Mouse (Mus musculus) liver, embryonic 16.5 days (tissue): ENCODE results near the gene Slc22a21. TPM values are rescaled to one million over a fixed set of nuclear protein-coding genes. Genes with fewer than 3 reads are reported as not detected.
"Not testable (repeated sequence)": the region's sequence is repeated elsewhere in the genome, so short reads cannot be mapped to it uniquely, and the experiment has no call there.

Experiments
- ATAC-seq: fragments of 200-750 bp; cut with Nextera tagmentation; 2 replicates; pipeline ENCODE4 v1.8.0; 2017; ENCODE audit warnings: low read depth, mild to moderate bottlenecking, moderate number of reproducible peaks, moderate library complexity
- H3K27ac ChIP-seq: fragments of 300-500 bp; sonication (generic); 2 replicates; pipeline ENCODE4 v1.5.1; 2014; ENCODE audit warnings: mild to moderate bottlenecking, low read length
- H3K27me3 ChIP-seq: fragments of 300-500 bp; sonication (generic); 2 replicates; pipeline ENCODE4 v1.6.1; 2014; ENCODE audit warnings: low read depth, low read length, mixed read lengths; ENCODE audit not compliant: control insufficient read depth, insufficient read depth
- H3K36me3 ChIP-seq: fragments of 300-500 bp; sonication (generic); 2 replicates; pipeline ENCODE4 v1.6.1; 2014; ENCODE audit warnings: mild to moderate bottlenecking; ENCODE audit not compliant: control insufficient read depth, insufficient read depth
- H3K4me1 ChIP-seq: fragments of 300-500 bp; sonication (generic); 2 replicates; pipeline ENCODE4 v1.6.1; 2014; ENCODE audit warnings: low read depth, low read length, mixed read lengths; ENCODE audit not compliant: control insufficient read depth
- H3K4me2 ChIP-seq: fragments of 300-500 bp; sonication (generic); 2 replicates; pipeline ENCODE4 v1.6.1; 2014; ENCODE audit warnings: low read depth, low read length, mixed read lengths
- H3K4me3 ChIP-seq: fragments of 300-500 bp; sonication (generic); 2 replicates; pipeline ENCODE4 v1.5.1; 2014; ENCODE audit warnings: low read depth, mild to moderate bottlenecking, low read length
- H3K9ac ChIP-seq: fragments of 300-500 bp; sonication (generic); 2 replicates; pipeline ENCODE4 v1.6.1; 2014; ENCODE audit warnings: low read depth, low read length
- H3K9me3 ChIP-seq: fragments of 300-500 bp; sonication (generic); replicated peaks from 2 replicates; pipeline ENCODE4 v1.6.1; 2016; ENCODE audit warnings: low read length; ENCODE audit not compliant: control insufficient read depth
- WGBS: fragments of 180-500 bp; shearing (Covaris S2); extraction: QIAGEN DNeasy Blood & Tissue Kit; methylation state at CpG from one replicate; pipeline ENCODE4 v1.1.7; 2014; ENCODE audit not compliant: insufficient replicate concordance; 5-methylcytosine and 5-hydroxymethylcytosine counted together
- polyA plus RNA-seq: library from polyadenylated mRNA; unstranded; fragments of >200 nt; fragmentation: Nextera tagmentation; extraction: Ambion mirVana; gene quantifications from 2 replicates; pipeline ENCODE4 v1.2.1, GENCODE M21; 2015

The Slc22a21 gene
- polyA plus RNA-seq, 1 experiment from 2014 or later: 0.92 TPM

DNA sequence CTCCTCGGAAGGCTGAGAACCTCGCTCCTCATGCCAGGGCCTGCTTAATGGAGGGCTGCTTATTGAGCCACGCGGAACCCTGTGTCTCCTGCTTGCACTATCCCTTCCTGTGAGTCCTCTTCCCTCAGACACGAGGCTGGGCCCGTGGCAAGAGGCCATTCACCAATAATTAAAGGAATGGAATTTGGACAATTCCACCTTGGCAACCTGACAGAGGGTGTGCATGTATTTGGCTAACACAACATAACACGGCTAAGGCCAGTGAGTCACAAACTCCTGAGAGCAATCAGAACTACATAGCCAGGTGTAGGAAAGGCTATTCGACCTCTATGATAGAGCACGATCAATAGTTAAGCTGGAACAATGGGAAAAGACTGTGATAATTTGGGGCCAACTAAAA is 24.1 kb upstream of the Slc22a21 start:
- peaks cover 29% of the 10 kb centered on the region for H3K36me3 ChIP-seq
- peak overlapping the region; percentile 95 for H3K27ac ChIP-seq
- peak overlapping the region; percentile 22 for H3K9ac ChIP-seq
- no peaks in the 10 kb centered on the region for H3K9me3 ChIP-seq
- no peaks in the 10 kb centered on the region for H3K27me3 ChIP-seq
- H3K4me3 ChIP-seq: peak overlapping the region; percentile 8
- H3K4me2 ChIP-seq: peak overlapping the region; percentile 59
- H3K4me1 ChIP-seq: peaks cover 50% of the 10 kb centered on the region
- whole genome bisulfite sequencing: 66% methylated on average over 9 of the region's 9 CpGs
- ATAC-seq: no peak

DNA sequence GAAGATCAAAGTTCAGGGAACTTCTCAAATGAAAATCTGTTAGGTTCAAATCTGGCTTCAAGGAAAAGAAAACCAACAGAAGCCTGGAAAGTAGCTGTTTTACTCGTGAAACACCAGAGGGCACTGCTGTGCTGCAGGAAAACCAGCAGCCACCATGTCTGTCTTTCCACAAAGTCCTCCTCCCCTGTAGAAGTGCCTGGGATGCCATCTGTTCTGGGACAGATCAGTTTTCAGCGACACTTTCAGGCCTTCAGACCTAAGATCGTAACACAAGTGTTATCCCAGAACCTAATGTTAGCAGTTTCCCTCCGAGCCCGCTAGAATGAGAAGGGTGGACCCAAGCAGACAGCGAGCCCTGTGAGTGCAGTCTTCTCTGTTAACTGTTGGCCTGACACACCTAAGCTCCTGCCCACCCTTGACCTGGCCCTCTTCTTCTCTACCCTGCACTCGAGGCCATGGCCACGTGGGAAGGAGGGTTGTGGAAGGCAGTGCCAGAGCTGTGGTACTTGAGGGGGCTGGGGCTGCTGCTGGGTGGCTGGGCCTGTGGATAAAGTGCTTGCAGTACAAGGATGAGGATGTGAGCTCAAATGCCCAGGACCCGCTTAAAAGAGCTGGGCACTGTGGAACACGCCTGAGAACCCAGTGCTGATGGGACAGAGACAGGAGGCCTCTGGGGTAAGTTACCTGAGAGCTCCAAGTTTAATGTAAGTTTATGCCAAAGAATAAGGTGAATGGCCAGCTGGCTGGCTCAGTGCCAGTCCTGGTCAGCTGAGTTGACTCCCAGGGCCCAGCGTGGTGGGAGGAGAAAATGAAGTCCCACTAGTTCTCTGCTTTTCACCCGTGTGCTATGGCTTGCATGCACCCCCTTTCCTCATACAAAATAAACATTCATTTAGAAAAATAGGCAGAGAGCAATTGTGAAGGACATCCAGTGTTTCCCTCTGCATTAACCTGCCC is 22.9 kb upstream of the Slc22a21 start:
- not testable (repeated sequence) for H3K9me3 ChIP-seq, H3K27me3 ChIP-seq, ATAC-seq, H3K9ac ChIP-seq, H3K4me3 ChIP-seq, H3K4me2 ChIP-seq
- WGBS: 46% methylated on average over 12 of the region's 12 CpGs
- peak overlapping the region; percentile 95 for H3K27ac ChIP-seq
- peaks cover 28% of the 10 kb centered on the region for H3K36me3 ChIP-seq
- H3K4me1 ChIP-seq: peaks cover 48% of the 10 kb centered on the region

DNA sequence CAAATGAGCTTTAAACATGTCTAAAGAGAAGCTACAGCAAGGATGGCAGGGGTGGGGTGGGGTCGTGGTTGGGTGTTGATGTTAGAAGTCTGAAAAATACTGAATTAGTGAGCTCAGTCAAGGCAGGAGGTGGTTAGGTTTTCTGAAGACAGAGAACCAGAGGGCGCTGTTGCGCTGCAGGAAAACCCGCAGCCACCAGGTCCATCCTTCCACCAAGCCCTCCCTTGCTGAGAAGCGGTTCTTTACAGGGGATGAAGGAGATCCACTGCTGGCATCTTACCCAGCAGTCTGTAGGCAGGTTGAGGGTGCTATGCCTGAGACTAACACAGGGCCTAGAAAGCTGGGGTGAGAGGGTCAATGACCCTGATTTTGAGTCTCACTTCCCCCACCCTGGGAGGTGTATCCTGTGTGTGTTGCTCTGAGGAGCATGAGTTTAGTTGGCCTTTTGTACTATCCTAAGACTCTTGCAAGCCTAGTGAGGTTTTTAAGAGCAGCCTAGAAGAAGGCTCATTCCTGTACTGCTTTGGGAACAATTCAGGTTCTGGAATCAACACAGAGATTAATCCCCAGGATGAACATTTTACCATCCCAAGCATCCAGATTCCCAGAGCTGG is 22.1 kb upstream of the Slc22a21 start:
- Histone ChIP-seq H3K27ac (no peak overlapping the region), H3K9ac (no peak overlapping the region), H3K4me1 (peaks cover 40% of the 10 kb centered on the region), H3K4me3 (no peak overlapping the region), H3K4me2 (no peak overlapping the region), H3K27me3 (no peaks in the 10 kb centered on the region), H3K36me3 (peaks cover 28% of the 10 kb centered on the region), H3K9me3 (no peaks in the 10 kb centered on the region)
- WGBS: 11% methylated on average over 5 of the region's 5 CpGs
- ATAC-seq: no peak

DNA sequence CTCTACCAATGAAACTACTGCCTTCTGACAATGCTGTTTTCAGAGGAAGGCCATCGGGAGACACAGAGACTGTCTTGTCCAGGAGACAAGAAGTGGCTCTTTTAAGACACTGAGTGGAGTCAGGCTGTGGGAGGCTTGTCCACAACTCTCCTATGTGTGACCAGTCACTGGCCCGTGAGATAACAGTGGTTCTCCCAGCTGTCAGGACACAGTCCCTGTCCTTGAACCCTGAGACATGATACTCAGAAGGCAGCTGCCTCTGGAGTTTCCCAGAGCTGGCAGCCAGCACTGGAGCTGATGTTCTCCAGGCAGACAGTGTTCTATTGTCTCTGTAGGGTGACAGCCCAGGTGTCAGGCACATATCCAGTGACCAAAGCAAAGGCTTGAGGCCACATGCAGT is 17.5 kb upstream of the Slc22a21 start:
- H3K27me3 ChIP-seq: no peaks in the 10 kb centered on the region
- H3K9ac ChIP-seq: no peak overlapping the region
- ATAC-seq: no peak
- H3K4me1 ChIP-seq: no peaks in the 10 kb centered on the region; the same call in 1 of the 2 replicates
- no peak overlapping the region for H3K4me3 ChIP-seq
- no peak overlapping the region for H3K27ac ChIP-seq
- 75% methylated on average over 2 of the region's 2 CpGs for WGBS
- H3K36me3 ChIP-seq: peaks cover 50% of the 10 kb centered on the region
- H3K9me3 ChIP-seq: no peaks in the 10 kb centered on the region
- no peak overlapping the region for H3K4me2 ChIP-seq

DNA sequence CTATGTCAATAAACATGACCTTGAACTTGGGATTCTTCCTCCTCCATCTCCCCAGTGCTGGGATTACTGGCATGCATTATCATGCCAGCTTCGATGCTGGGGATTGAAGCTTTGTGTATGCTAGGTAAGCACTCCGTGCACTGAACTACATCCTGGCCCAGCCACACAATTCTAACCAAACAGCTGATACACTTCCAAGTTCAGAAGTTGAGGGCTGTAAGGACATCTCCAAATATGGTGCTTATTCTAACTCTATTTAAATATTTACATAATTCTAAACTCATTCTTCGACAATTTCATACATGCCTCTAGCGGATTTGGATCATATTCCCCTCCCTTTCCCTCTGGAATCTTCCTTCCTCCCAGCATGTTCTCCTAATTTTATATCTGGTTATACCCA is 12.1 kb upstream of the Slc22a21 start:
- Histone ChIP-seq H3K27ac (no peak overlapping the region), H3K4me1 (no peaks in the 10 kb centered on the region), H3K9ac (no peak overlapping the region), H3K4me2 (no peak overlapping the region), H3K4me3 (no peak overlapping the region), H3K36me3 (peaks cover 79% of the 10 kb centered on the region), H3K27me3 (no peaks in the 10 kb centered on the region), H3K9me3 (no peaks in the 10 kb centered on the region)
- no peak for ATAC-seq
- WGBS: 86% methylated on average over 4 of the region's 4 CpGs

DNA sequence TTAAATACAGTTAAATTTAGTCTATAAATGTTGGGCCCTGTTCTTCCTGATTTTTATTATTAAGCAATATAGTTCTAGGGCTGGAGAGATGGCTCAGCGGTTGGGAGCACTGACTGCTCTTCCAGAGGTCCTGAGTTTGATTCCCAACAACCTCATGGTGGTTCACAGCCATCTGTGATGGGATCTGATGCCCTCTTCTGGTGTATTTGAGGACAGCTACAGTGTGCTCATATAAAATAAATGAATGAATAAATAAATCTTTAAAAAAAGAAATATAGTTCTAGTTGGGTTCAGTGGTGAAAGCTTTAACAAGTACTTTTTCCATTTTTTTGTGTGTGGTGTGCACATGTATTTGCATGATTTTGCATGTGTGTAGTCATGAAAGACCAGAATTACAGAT is 9.1 kb upstream of the Slc22a21 start:
- Histone ChIP-seq H3K9me3 (no peaks in the 10 kb centered on the region), H3K36me3 (peaks cover 82% of the 10 kb centered on the region), H3K4me1 (no peaks in the 10 kb centered on the region), H3K4me2 (no peak overlapping the region), H3K27me3 (no peaks in the 10 kb centered on the region), H3K4me3 (no peak overlapping the region), H3K27ac (no peak overlapping the region), H3K9ac (no peak overlapping the region)
- WGBS: 56% methylated on average over 1 of the region's 1 CpGs
- no peak for ATAC-seq

DNA sequence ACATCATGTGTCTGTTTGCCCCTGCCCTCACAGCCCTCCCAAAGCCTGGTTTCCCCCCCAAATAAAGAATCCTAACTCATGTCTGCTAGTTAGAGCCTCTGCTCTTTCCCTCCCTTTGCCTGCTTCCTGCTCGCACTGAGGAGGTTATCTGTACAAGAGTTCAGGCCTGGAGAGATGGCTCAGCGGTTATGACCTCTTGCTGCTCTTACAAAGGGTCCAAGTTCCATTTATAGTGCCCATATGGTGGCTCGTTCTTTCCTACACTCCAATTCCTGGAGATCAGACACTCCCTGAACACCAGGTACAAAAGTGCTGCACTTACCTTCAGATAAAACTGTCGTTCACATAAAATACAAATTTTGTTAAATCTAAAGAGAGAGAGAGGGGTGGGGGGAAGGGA is 7.9 kb upstream of the Slc22a21 start:
- Histone ChIP-seq H3K9ac (no peak overlapping the region), H3K9me3 (no peaks in the 10 kb centered on the region), H3K27me3 (no peaks in the 10 kb centered on the region), H3K4me3 (no peak overlapping the region), H3K36me3 (peaks cover 85% of the 10 kb centered on the region), H3K4me2 (no peak overlapping the region), H3K4me1 (no peaks in the 10 kb centered on the region), H3K27ac (no peak overlapping the region)
- ATAC-seq: no peak
- WGBS: 79% methylated on average over 4 of the region's 4 CpGs

DNA sequence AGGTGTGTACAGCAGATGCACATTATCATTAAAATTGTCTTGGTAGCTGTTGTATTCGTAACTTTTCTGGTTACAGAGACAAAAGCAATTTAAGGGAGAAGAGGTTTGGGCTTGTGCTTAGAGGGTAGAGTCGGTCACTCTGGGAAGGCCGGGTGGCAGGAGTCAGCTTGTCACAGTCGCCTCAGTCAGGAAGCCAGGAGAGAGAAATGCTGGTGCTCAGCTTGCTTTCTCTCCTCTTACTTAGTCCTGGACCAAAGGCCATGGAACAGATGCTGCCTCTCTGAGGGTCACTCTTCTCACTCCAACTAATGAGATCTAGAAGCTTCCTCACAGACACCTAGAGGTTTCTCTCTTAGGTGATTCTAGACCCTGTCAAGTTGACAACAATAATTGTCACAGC is 1.3 kb upstream of the Slc22a21 start:
- Histone ChIP-seq H3K9ac (no peak overlapping the region), H3K4me3 (no peak overlapping the region), H3K4me1 (peaks cover 11% of the 10 kb centered on the region), H3K9me3 (no peaks in the 10 kb centered on the region), H3K27ac (no peak overlapping the region), H3K36me3 (peaks cover 28% of the 10 kb centered on the region), H3K27me3 (peaks cover 4% of the 10 kb centered on the region; the same call in 1 of the 2 replicates), H3K4me2 (no peak overlapping the region)
- no peak for ATAC-seq
- WGBS: 82% methylated on average over 4 of the region's 4 CpGs

DNA sequence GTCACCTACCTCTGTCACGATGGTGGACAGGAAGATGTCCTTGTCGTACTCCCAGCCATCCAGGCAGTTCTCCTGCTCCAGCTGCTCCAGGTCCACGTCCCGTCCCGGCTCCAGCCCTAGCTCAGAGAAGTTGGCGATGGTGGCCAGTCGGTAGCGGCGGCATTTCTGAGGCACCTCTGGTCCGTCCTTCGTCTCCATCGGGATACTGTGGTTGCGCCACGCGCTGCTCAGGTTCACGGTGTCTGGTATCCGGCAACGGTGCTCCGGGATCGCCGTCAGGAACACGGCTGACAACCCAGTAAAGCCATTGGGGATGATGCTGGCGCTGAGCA is 710 bp downstream of the Slc22a21 start:
- Histone ChIP-seq H3K4me2 (peak overlapping the region; percentile 96), H3K4me3 (peak overlapping the region; percentile 62), H3K4me1 (peaks cover 11% of the 10 kb centered on the region), H3K9ac (peak overlapping the region; percentile 63)
- H3K36me3 ChIP-seq, H3K27me3 ChIP-seq, ATAC-seq, H3K27ac ChIP-seq, H3K9me3 ChIP-seq: not testable (repeated sequence)
- 2% methylated on average over 23 of the region's 23 CpGs for WGBS
